ENCODE assay signal across 8 mouse cellular contexts in genomic region chr9:71485475-71486094, GRCm38 (mm10). TPM values are rescaled to one million over a fixed set of nuclear protein-coding genes. Genes with fewer than 3 reads are reported as not detected.
DNase-seq lines count a peak whose midpoint lies in the region; ATAC-seq lines count a peak whose summit lies in the region.

Gene Polr2m, minus strand, starts transcription at chr9:71485935.

- WGBS in hindbrain, embryonic 12.5 days, result under 1% methylated on average over 70 of the region's 70 CpGs

- H3K9me3 ChIP-seq in hindbrain, embryonic 12.5 days (replicated peaks), result no peaks in the 10 kb centered on the region

- peak; percentile 97 for ATAC-seq in hindbrain, embryonic 12.5 days (ENCODE audit: low FRiP score)

- H3K27ac ChIP-seq in hindbrain, embryonic 12.5 days, result peak within 1 kb of the TSS; percentile 91

- H3K4me1 ChIP-seq in hindbrain, embryonic 12.5 days, result peaks cover 19% of the 10 kb centered on the region

- DNase-seq in NIH3T3 (ENCODE audit: low read depth), result peak; percentile 96
- DNase-seq in cerebellum, postnatal 10 days, result peak; percentile 95 to 97
- peak; percentile 84 to 89 for DNase-seq in frontal cortex, postnatal 10 days (ENCODE audit: low spot score in 2 of 2)
- peak; percentile 88 to 94 for DNase-seq in layer of hippocampus, postnatal 14 days (ENCODE audit: low spot score in 2 of 2)
- peak; percentile 95 for DNase-seq in lung, postnatal 14 days
- DNase-seq in retina, adult 2 months (ENCODE audit: low read depth, low spot score), result peak; percentile 85
- peak; percentile 88 to 89 for DNase-seq in thymus, postnatal 36 days

- H3K9ac ChIP-seq in hindbrain, embryonic 12.5 days, result peak within 1 kb of the TSS; percentile 98

- H3K36me3 ChIP-seq in hindbrain, embryonic 12.5 days, result peaks cover 28% of the 10 kb centered on the region

- H3K4me2 ChIP-seq in hindbrain, embryonic 12.5 days (replicated peaks), result peak within 1 kb of the TSS; percentile 63

- no peaks in the 10 kb centered on the region; the same call in 1 of the 2 replicates for H3K27me3 ChIP-seq in hindbrain, embryonic 12.5 days

- H3K4me3 ChIP-seq in hindbrain, embryonic 12.5 days, result peak within 1 kb of the TSS; percentile 96

RNA-seq across cellular contexts. Expression of gene Polr2m, which starts in this region (rescaled TPM):
- 416 and 427 TPM in 2 replicates for polyA plus RNA-seq in hindbrain, embryonic 12.5 days (2016; fragmentation: Nextera tagmentation; extraction: Ambion mirVana)
- total RNA-seq in layer of hippocampus, postnatal 14 days (2021), result 100 to 1,000 TPM; 152 to 155 TPM

Comparison
In these comparisons a context has a peak if more than half of its experiments do, and no peak if none do; other contexts are left out.
1. Peak in every context shown above with its lines: DNase-seq, ATAC-seq, H3K4me3 ChIP-seq and H3K27ac ChIP-seq.